Mouse (Mus musculus): ENCODE results near the gene Tldc2. TPM values are rescaled to one million over a fixed set of nuclear protein-coding genes. Genes with fewer than 3 reads are reported as not detected.
A peak's percentile ranks its signal among the peaks of the same experiment; 100 is the strongest.

Gene Tldc2
- polyA plus RNA-seq, 1 experiment from 2014 or later = not detected

- H3K9me3 ChIP-seq (ENCODE audit: low read length) = no peaks in the 10 kb centered on the region
- TF ChIP-seq CTCF (IDR thresholded peaks at IDR 0.05; ENCODE audit: low read depth) (no peak), EP300 (IDR thresholded peaks at IDR 0.05; ENCODE audit: low read depth) (no peak)
- no peak overlapping the region for H3K4me2 ChIP-seq (ENCODE audit: low read depth, low read length)
- WGBS (ENCODE audit: insufficient replicate concordance) = 84% methylated on average over 5 of the region's 5 CpGs
- no peaks in the 10 kb centered on the region for H3K36me3 ChIP-seq (replicated peaks; ENCODE audit: insufficient read depth, low read length)
- no peak overlapping the region for H3K27ac ChIP-seq (ENCODE audit: low read depth)
- no peak overlapping the region for H3K4me3 ChIP-seq (ENCODE audit: low read depth, low read length)
- H3K27me3 ChIP-seq (ENCODE audit: insufficient read depth, low read length) = no peaks in the 10 kb centered on the region
- no peak for ATAC-seq
- no peak overlapping the region for H3K9ac ChIP-seq (replicated peaks)
- H3K4me1 ChIP-seq (ENCODE audit: insufficient read depth) = no peaks in the 10 kb centered on the region
- DNase-seq = no peak
These were observed 33.7 kb upstream of the Tldc2 start for GRCm38 (mm10) chr2:157053124-157053523.

GRCm38 (mm10) chr2:157053787-157054186, 33.1 kb upstream of the Tldc2 start:
- Histone ChIP-seq H3K4me3 (ENCODE audit: low read depth, low read length) (no peak overlapping the region), H3K4me1 (ENCODE audit: insufficient read depth) (peaks cover 4% of the 10 kb centered on the region; the same call in 1 of the 2 replicates), H3K9me3 (ENCODE audit: low read length) (no peaks in the 10 kb centered on the region), H3K27ac (ENCODE audit: low read depth) (no peak overlapping the region), H3K36me3 (replicated peaks; ENCODE audit: insufficient read depth, low read length) (no peaks in the 10 kb centered on the region), H3K27me3 (ENCODE audit: insufficient read depth, low read length) (no peaks in the 10 kb centered on the region), H3K9ac (replicated peaks) (no peak overlapping the region), H3K4me2 (ENCODE audit: low read depth, low read length) (no peak overlapping the region)
- ATAC-seq (no peak), DNase-seq (no peak)
- 66% methylated on average over 4 of the region's 4 CpGs for WGBS (ENCODE audit: insufficient replicate concordance)
- TF ChIP-seq CTCF (IDR thresholded peaks at IDR 0.05; ENCODE audit: low read depth) = peak; percentile 39
- TF ChIP-seq EP300 (IDR thresholded peaks at IDR 0.05; ENCODE audit: low read depth) = no peak

GRCm38 (mm10) chr2:157054297-157054696, 32.6 kb upstream of the Tldc2 start:
- H3K4me3 ChIP-seq (ENCODE audit: low read depth, low read length) = no peak overlapping the region
- no peak overlapping the region for H3K9ac ChIP-seq (replicated peaks)
- H3K9me3 ChIP-seq (ENCODE audit: low read length) = no peaks in the 10 kb centered on the region
- peaks cover 4% of the 10 kb centered on the region; the same call in 1 of the 2 replicates for H3K4me1 ChIP-seq (ENCODE audit: insufficient read depth)
- TF ChIP-seq CTCF (IDR thresholded peaks at IDR 0.05; ENCODE audit: low read depth) = no peak
- TF ChIP-seq EP300 (IDR thresholded peaks at IDR 0.05; ENCODE audit: low read depth) = no peak
- H3K27ac ChIP-seq (ENCODE audit: low read depth) = no peak overlapping the region
- no peak overlapping the region for H3K4me2 ChIP-seq (ENCODE audit: low read depth, low read length)
- ATAC-seq (no peak), DNase-seq (no peak)
- H3K36me3 ChIP-seq (replicated peaks; ENCODE audit: insufficient read depth, low read length) = no peaks in the 10 kb centered on the region
- H3K27me3 ChIP-seq (ENCODE audit: insufficient read depth, low read length) = no peaks in the 10 kb centered on the region
- 74% methylated on average over 8 of the region's 8 CpGs for WGBS (ENCODE audit: insufficient replicate concordance)

GRCm38 (mm10) chr2:157054816-157055215, 32.0 kb upstream of the Tldc2 start:
- H3K9ac ChIP-seq (replicated peaks) = no peak overlapping the region; the same call in 1 of the 2 replicates
- TF ChIP-seq EP300 (IDR thresholded peaks at IDR 0.05; ENCODE audit: low read depth) (no peak), CTCF (IDR thresholded peaks at IDR 0.05; ENCODE audit: low read depth) (no peak)
- 61% methylated on average over 5 of the region's 5 CpGs for WGBS (ENCODE audit: insufficient replicate concordance)
- H3K4me2 ChIP-seq (ENCODE audit: low read depth, low read length) = no peak overlapping the region
- H3K4me1 ChIP-seq (ENCODE audit: insufficient read depth) = peaks cover 4% of the 10 kb centered on the region; the same call in 1 of the 2 replicates
- H3K9me3 ChIP-seq (ENCODE audit: low read length) = no peaks in the 10 kb centered on the region
- DNase-seq (no peak), ATAC-seq (no peak)
- H3K4me3 ChIP-seq (ENCODE audit: low read depth, low read length) = no peak overlapping the region
- H3K27me3 ChIP-seq (ENCODE audit: insufficient read depth, low read length) = no peaks in the 10 kb centered on the region
- no peaks in the 10 kb centered on the region for H3K36me3 ChIP-seq (replicated peaks; ENCODE audit: insufficient read depth, low read length)
- H3K27ac ChIP-seq (ENCODE audit: low read depth) = no peak overlapping the region

- Histone ChIP-seq H3K36me3 (replicated peaks; ENCODE audit: insufficient read depth, low read length) (no peaks in the 10 kb centered on the region), H3K4me3 (ENCODE audit: low read depth, low read length) (no peak overlapping the region), H3K4me2 (ENCODE audit: low read depth, low read length) (no peak overlapping the region), H3K27ac (ENCODE audit: low read depth) (no peak overlapping the region), H3K4me1 (ENCODE audit: insufficient read depth) (peaks cover 4% of the 10 kb centered on the region; the same call in 1 of the 2 replicates), H3K27me3 (ENCODE audit: insufficient read depth, low read length) (no peaks in the 10 kb centered on the region), H3K9ac (replicated peaks) (no peak overlapping the region), H3K9me3 (ENCODE audit: low read length) (no peaks in the 10 kb centered on the region)
- 82% methylated on average over 6 of the region's 6 CpGs for WGBS (ENCODE audit: insufficient replicate concordance)
- no peak for ATAC-seq
- TF ChIP-seq CTCF (IDR thresholded peaks at IDR 0.05; ENCODE audit: low read depth) = no peak
- TF ChIP-seq EP300 (IDR thresholded peaks at IDR 0.05; ENCODE audit: low read depth) = no peak
- no peak for DNase-seq
These were observed 31.1 kb upstream of the Tldc2 start for GRCm38 (mm10) chr2:157055721-157056120.

GRCm38 (mm10) chr2:157057186-157057585, 29.7 kb upstream of the Tldc2 start:
- no peaks in the 10 kb centered on the region for H3K27me3 ChIP-seq (ENCODE audit: insufficient read depth, low read length)
- TF ChIP-seq CTCF (IDR thresholded peaks at IDR 0.05; ENCODE audit: low read depth) (no peak), EP300 (IDR thresholded peaks at IDR 0.05; ENCODE audit: low read depth) (no peak)
- peaks cover 4% of the 10 kb centered on the region; the same call in 1 of the 2 replicates for H3K4me1 ChIP-seq (ENCODE audit: insufficient read depth)
- DNase-seq (no peak), ATAC-seq (no peak)
- H3K36me3 ChIP-seq (replicated peaks; ENCODE audit: insufficient read depth, low read length) = no peaks in the 10 kb centered on the region
- H3K4me3 ChIP-seq (ENCODE audit: low read depth, low read length) = no peak overlapping the region
- no peak overlapping the region for H3K4me2 ChIP-seq (ENCODE audit: low read depth, low read length)
- WGBS (ENCODE audit: insufficient replicate concordance) = 71% methylated on average over 3 of the region's 3 CpGs
- H3K27ac ChIP-seq (ENCODE audit: low read depth) = no peak overlapping the region
- no peaks in the 10 kb centered on the region for H3K9me3 ChIP-seq (ENCODE audit: low read length)
- no peak overlapping the region for H3K9ac ChIP-seq (replicated peaks)

GRCm38 (mm10) chr2:157057758-157058157, 29.1 kb upstream of the Tldc2 start:
- Histone ChIP-seq H3K27ac (ENCODE audit: low read depth) (no peak overlapping the region), H3K4me1 (ENCODE audit: insufficient read depth) (peaks cover 4% of the 10 kb centered on the region; the same call in 1 of the 2 replicates), H3K9ac (replicated peaks) (no peak overlapping the region), H3K4me2 (ENCODE audit: low read depth, low read length) (no peak overlapping the region), H3K36me3 (replicated peaks; ENCODE audit: insufficient read depth, low read length) (no peaks in the 10 kb centered on the region), H3K9me3 (ENCODE audit: low read length) (no peaks in the 10 kb centered on the region), H3K27me3 (ENCODE audit: insufficient read depth, low read length) (no peaks in the 10 kb centered on the region), H3K4me3 (ENCODE audit: low read depth, low read length) (no peak overlapping the region)
- WGBS (ENCODE audit: insufficient replicate concordance) = 85% methylated on average over 4 of the region's 4 CpGs
- ATAC-seq (no peak), DNase-seq (no peak)
- TF ChIP-seq CTCF (IDR thresholded peaks at IDR 0.05; ENCODE audit: low read depth) (no peak), EP300 (IDR thresholded peaks at IDR 0.05; ENCODE audit: low read depth) (no peak)

Measured in liver, postnatal 0 days (tissue).